ENCODE assay signal across 8 mouse cellular contexts in the genomic region with DNA sequence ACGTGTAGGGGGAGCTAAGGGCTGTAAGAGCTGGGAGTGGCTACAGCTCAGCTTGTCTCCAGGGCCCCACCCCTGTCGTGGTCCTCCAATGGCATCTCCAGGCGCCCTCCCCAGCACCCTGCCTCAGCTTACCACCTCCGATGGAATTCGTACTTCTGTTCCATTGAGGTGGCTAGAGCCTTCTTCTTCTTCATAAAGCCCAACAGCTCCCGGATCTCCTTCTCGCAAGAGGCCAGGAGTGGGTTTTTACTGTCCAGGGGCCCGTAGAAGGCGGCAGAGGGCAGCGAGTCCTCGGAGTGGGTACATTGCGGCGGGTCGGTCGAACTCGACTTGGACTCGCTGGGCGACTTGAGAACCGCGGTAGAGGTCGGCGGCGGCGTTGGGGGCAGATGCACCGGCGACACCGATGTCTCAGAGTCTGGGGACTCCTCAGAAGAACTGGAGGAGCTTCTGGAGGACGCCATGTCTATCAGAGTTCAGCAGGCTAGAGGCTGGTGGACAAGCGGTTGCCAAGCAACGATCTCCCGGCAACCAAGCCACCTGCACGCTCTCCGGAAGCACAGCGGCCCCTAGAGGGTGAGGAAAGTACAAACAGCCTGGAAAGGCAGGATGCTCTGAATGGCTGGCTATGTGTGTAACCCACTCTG. TPM values are rescaled to one million over a fixed set of nuclear protein-coding genes. Genes with fewer than 3 reads are reported as not detected.
DNase-seq lines count a peak whose midpoint lies in the region; ATAC-seq and TF ChIP-seq lines count a peak whose summit lies in the region.

A gene (minus strand): TSS at position 486 of the 647 bp plus-strand sequence.

- peaks cover 3% of the 10 kb centered on the region; the same call in 1 of the 2 replicates for H3K4me1 ChIP-seq in heart, embryonic 11.5 days (ENCODE audit: control insufficient read depth, insufficient read depth, low read length)
- H3K4me1 ChIP-seq in kidney, embryonic 15.5 days, result peaks cover 6% of the 10 kb centered on the region
- peaks cover 10% of the 10 kb centered on the region for H3K4me1 ChIP-seq in limb, embryonic 15.5 days
- H3K4me1 ChIP-seq in midbrain, postnatal 0 days (ENCODE audit: insufficient read depth, low read length), result no peaks in the 10 kb centered on the region

- peak; percentile 95 for DNase-seq in A20 (ENCODE audit: low read depth, low spot score)
- DNase-seq in brain, embryonic 14.5 days (ENCODE audit: low read depth), result peak; percentile 98
- DNase-seq in midbrain, postnatal 0 days (ENCODE audit: low spot score), result peak; percentile 97
- peak; percentile 75 to 86 for DNase-seq in spleen, postnatal 14 days (ENCODE audit: low spot score in 2 of 2)

- 2% methylated on average over 34 of the region's 34 CpGs for WGBS in heart, embryonic 11.5 days (ENCODE audit: insufficient replicate concordance)
- 2% methylated on average over 34 of the region's 34 CpGs for WGBS in kidney, embryonic 15.5 days
- under 1% methylated on average over 34 of the region's 34 CpGs for WGBS in limb, embryonic 15.5 days
- WGBS in midbrain, postnatal 0 days, result 2% methylated on average over 34 of the region's 34 CpGs

- H3K4me3 ChIP-seq in heart, embryonic 11.5 days (ENCODE audit: low read depth, low read length), result peak within 1 kb of the TSS; percentile 49
- peak within 1 kb of the TSS; percentile 60 for H3K4me3 ChIP-seq in kidney, embryonic 15.5 days (replicated peaks)
- peak within 1 kb of the TSS; percentile 49 for H3K4me3 ChIP-seq in limb, embryonic 15.5 days
- H3K4me3 ChIP-seq in midbrain, postnatal 0 days (ENCODE audit: low read depth, low read length), result peak within 1 kb of the TSS; percentile 53

- TF ChIP-seq POLR2A in brain, embryonic 14.5 days (IDR thresholded peaks at IDR 0.05; ENCODE audit: borderline replicate concordance, extremely low read depth, insufficient read depth, insufficient read length, poor library complexity, severe bottlenecking), result no peak

- H3K9me3 ChIP-seq in heart, embryonic 11.5 days (replicated peaks; ENCODE audit: control insufficient read depth, low read length), result no peaks in the 10 kb centered on the region
- H3K9me3 ChIP-seq in kidney, embryonic 15.5 days (replicated peaks), result no peaks in the 10 kb centered on the region
- H3K9me3 ChIP-seq in limb, embryonic 15.5 days, result no peaks in the 10 kb centered on the region
- no peaks in the 10 kb centered on the region for H3K9me3 ChIP-seq in midbrain, postnatal 0 days (ENCODE audit: low read length)

- H3K27me3 ChIP-seq in heart, embryonic 11.5 days (ENCODE audit: control insufficient read depth, insufficient read depth, low read length), result no peaks in the 10 kb centered on the region
- 0 out of 2 replicates have a peak, but pooled peaks cover 3% of the 10 kb centered on the region for H3K27me3 ChIP-seq in kidney, embryonic 15.5 days
- H3K27me3 ChIP-seq in limb, embryonic 15.5 days, result no peaks in the 10 kb centered on the region
- no peaks in the 10 kb centered on the region for H3K27me3 ChIP-seq in midbrain, postnatal 0 days (ENCODE audit: insufficient read depth, low read length)

- TF ChIP-seq CTCF in brain, embryonic 14.5 days (IDR thresholded peaks at IDR 0.05; ENCODE audit: borderline replicate concordance, extremely low read depth, insufficient read depth, insufficient read length), result peak; percentile 95
- TF ChIP-seq CTCF in midbrain, postnatal 0 days (IDR thresholded peaks at IDR 0.05), result peak; percentile 97

- peak; percentile 97 for ATAC-seq in erythroblast, adult 5-6 weeks (replicated peaks; ENCODE audit: low FRiP score, poor library complexity, severe bottlenecking)
- ATAC-seq in heart, embryonic 11.5 days (replicated peaks; ENCODE audit: insufficient number of reproducible peaks, low FRiP score, low TSS enrichment), result peak; percentile 88
- peak; percentile 95 for ATAC-seq in kidney, embryonic 15.5 days (replicated peaks; ENCODE audit: low FRiP score)
- ATAC-seq in limb, embryonic 15.5 days (ENCODE audit: insufficient number of reproducible peaks, low FRiP score, low TSS enrichment, low read depth), result 0 out of 2 replicates have a peak, but pooled peaks have one; percentile 10
- ATAC-seq in midbrain, postnatal 0 days (ENCODE audit: low FRiP score), result peak; percentile 83

- peak within 1 kb of the TSS; percentile 69 for H3K4me2 ChIP-seq in heart, embryonic 11.5 days
- H3K4me2 ChIP-seq in kidney, embryonic 15.5 days, result peak within 1 kb of the TSS; percentile 76
- peak within 1 kb of the TSS; percentile 75 for H3K4me2 ChIP-seq in limb, embryonic 15.5 days
- H3K4me2 ChIP-seq in midbrain, postnatal 0 days (ENCODE audit: low read depth, low read length, poor library complexity, severe bottlenecking), result peak within 1 kb of the TSS; percentile 79

- H3K27ac ChIP-seq in heart, embryonic 11.5 days (ENCODE audit: low read depth, low read length), result no peak within 1 kb of the TSS
- no peak within 1 kb of the TSS for H3K27ac ChIP-seq in kidney, embryonic 15.5 days
- no peak within 1 kb of the TSS for H3K27ac ChIP-seq in limb, embryonic 15.5 days
- H3K27ac ChIP-seq in midbrain, postnatal 0 days (ENCODE audit: low read depth, low read length), result no peak within 1 kb of the TSS

- no peaks in the 10 kb centered on the region for H3K36me3 ChIP-seq in heart, embryonic 11.5 days (ENCODE audit: control insufficient read depth, insufficient read depth, low read length)
- H3K36me3 ChIP-seq in kidney, embryonic 15.5 days, result no peaks in the 10 kb centered on the region
- no peaks in the 10 kb centered on the region for H3K36me3 ChIP-seq in limb, embryonic 15.5 days
- H3K36me3 ChIP-seq in midbrain, postnatal 0 days (ENCODE audit: insufficient read depth, low read length), result no peaks in the 10 kb centered on the region

- H3K9ac ChIP-seq in heart, embryonic 11.5 days (ENCODE audit: low read depth, low read length), result peak within 1 kb of the TSS; percentile 13; the same call in 1 of the 2 replicates
- H3K9ac ChIP-seq in kidney, embryonic 15.5 days, result 0 out of 2 replicates have a peak within 1 kb of the TSS, but pooled peaks have one; percentile 7
- no peak within 1 kb of the TSS for H3K9ac ChIP-seq in limb, embryonic 15.5 days
- peak within 1 kb of the TSS; percentile 56; the same call in 1 of the 2 replicates for H3K9ac ChIP-seq in midbrain, postnatal 0 days (replicated peaks; ENCODE audit: low read length, poor library complexity, severe bottlenecking)

RNA-seq across cellular contexts. Expression of the gene that starts here (rescaled TPM):
- 1.9 and 2.8 TPM in 2 replicates for polyA plus RNA-seq in brain, embryonic 14.5 days (2012; rRNA removed)
- 0.42 TPM in 1 of 2 replicates, not detected in the other for total RNA-seq in erythroblast, adult 5-6 weeks (2015; ENCODE audit: low replicate concordance)
- total RNA-seq in erythroblast, adult 5-6 weeks (2017; ENCODE audit: low replicate concordance), result 1.2 and 4.2 TPM in 2 replicates
- 0.07 and 0.37 TPM in 2 replicates for polyA plus RNA-seq in heart, embryonic 11.5 days (2014; fragmentation: Nextera tagmentation; extraction: Ambion mirVana)
- polyA plus RNA-seq in kidney, embryonic 15.5 days (2015; fragmentation: Nextera tagmentation; extraction: Ambion mirVana), result 0.53 and 0.86 TPM in 2 replicates
- polyA plus RNA-seq in limb, embryonic 15.5 days (2015; fragmentation: Nextera tagmentation; extraction: Ambion mirVana), result 0.06 and 0.10 TPM in 2 replicates
- 4.7 and 4.9 TPM in 2 replicates for total RNA-seq in midbrain, postnatal 0 days (2014; rRNA removed)
- polyA plus RNA-seq in midbrain, postnatal 0 days (2015; fragmentation: Nextera tagmentation; extraction: Ambion mirVana), result 3.2 and 4.2 TPM in 2 replicates

Comparison
In these comparisons a context has a peak if more than half of its experiments do, and no peak if none do; other contexts are left out.
1. Peak in ATAC-seq, H3K4me3 ChIP-seq, H3K9ac ChIP-seq and H3K4me2 ChIP-seq in heart, embryonic 11.5 days; RNA of the gene not detected or under 1 TPM.
2. Peak in ATAC-seq, H3K4me3 ChIP-seq, H3K9ac ChIP-seq and H3K4me2 ChIP-seq in kidney, embryonic 15.5 days; RNA of the gene not detected or under 1 TPM.
3. Peak in ATAC-seq, H3K4me3 ChIP-seq and H3K4me2 ChIP-seq in limb, embryonic 15.5 days; RNA of the gene not detected or under 1 TPM.
4. ATAC-seq: peak in every context shown above with its lines; median percentile 97 in erythroblast, adult 5-6 weeks; 95 in kidney, embryonic 15.5 days; 88 in heart, embryonic 11.5 days; 83 in midbrain, postnatal 0 days; 10 in limb, embryonic 15.5 days.